Mouse (Mus musculus) retina, adult 2 months (tissue): Measurements from ENCODE around the gene Adgrl1.

Experiments used
- DNase-seq: peaks from one replicate; pipeline ENCODE4 v3.0.0-alpha.2; 2012; ENCODE audit warnings: low read depth, low spot score

Adgrl1 gene

DNA sequence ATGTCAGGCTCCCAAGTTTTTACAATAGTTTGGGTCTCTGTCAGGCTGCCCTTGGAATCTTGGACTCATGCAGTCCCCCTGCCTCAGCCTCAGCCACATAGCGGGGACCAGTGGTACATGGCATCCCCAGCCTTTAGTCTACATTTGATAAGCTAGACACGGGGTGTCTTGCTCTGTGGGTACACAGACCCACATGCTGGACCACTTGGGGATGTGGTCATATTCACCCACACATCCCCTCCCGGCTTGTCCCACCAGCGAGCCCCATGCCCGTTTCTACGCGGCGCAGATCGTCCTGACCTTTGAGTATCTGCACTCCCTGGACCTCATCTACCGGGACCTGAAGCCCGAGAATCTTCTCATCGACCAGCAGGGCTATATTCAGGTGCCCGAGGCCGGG, 90.3 kb downstream of the Adgrl1 start:
- no peak for DNase-seq
